Mouse (Mus musculus): ENCODE data around the gene Ano1. TPM values are rescaled to one million over a fixed set of nuclear protein-coding genes. Genes with fewer than 3 reads are reported as not detected.

The Ano1 gene
- polyA plus RNA-seq, 1 experiment from 2014 or later = 7.8 TPM

DNA sequence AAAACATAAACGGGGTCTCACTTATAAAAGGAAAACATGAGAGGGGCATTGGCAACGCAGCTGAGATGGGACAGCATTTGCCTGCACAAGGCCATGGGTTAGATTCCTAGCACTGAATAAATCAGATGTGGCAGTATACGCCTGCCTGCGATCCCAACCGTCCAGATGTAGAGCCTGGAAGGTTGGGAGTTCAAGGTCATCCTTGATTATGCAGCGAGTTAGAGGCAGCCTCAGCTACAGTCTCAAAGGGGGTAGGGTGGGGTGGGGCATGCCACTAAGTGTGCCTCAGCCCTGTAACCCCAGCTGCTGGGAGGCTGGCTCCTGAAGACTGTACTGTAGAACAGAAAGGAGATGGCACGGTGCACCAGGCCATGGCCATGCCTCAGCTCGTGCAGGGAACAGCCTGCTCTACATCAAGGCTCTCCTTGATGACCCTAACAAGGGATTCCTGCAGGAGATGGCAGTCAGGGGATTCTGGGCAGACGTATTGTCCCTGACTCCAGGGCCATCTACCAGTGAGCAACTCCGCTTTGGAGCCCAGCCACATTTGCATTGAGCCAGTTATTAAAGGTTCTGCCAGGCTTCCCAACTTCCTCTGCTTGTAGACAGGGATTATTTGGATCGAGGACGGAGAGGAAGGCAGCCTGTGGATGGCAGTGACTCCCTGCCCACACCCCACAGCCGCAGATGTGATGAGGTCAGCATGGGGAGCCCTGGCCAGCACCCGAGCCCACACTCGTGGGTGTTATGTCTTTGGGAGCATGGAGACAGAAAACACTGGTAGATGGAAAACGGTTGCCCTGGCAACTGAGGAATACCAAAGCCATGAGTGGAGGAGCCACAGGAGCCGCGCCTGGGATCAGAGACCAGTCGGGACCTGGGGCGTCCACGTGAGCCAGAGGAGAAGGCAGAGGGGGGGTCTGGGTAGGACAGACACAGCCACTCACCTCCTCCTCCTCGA is 130.8 kb downstream of the Ano1 start:
- Histone ChIP-seq H3K4me1 (peaks cover 1% of the 10 kb centered on the region; the same call in 1 of the 2 replicates), H3K9ac (replicated peaks) (no peak overlapping the region), H3K27ac (replicated peaks) (no peak overlapping the region), H3K9me3 (no peaks in the 10 kb centered on the region), H3K27me3 (no peaks in the 10 kb centered on the region), H3K4me2 (replicated peaks) (no peak overlapping the region), H3K4me3 (no peak overlapping the region), H3K36me3 (no peaks in the 10 kb centered on the region)
- 66% methylated on average over 22 of the region's 22 CpGs for WGBS
- ATAC-seq (replicated peaks) = no peak

DNA sequence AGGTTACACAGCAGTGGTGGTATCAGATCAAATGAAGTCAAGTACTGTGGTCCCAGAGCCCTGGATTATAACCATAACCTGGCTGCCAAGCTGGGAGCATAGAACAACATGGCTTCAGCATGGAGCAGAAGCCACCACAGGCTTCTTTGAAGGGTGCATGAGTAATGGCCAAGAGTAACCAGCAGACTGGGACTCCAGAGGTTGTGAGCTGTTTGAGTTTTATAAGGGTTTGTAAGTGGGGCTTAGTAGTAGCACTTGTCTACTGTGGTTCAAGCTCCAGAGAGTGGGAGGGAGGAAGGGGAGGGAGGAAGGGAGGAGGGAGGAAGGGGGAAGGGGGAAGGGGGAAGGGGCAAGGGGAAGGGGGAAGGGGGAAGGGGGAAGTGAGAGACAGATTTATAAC is 131.5 kb downstream of the Ano1 start:
- Histone ChIP-seq H3K27me3 (no peaks in the 10 kb centered on the region), H3K36me3 (no peaks in the 10 kb centered on the region), H3K27ac (replicated peaks) (no peak overlapping the region), H3K4me1 (no peaks in the 10 kb centered on the region), H3K9me3 (no peaks in the 10 kb centered on the region), H3K4me3 (no peak overlapping the region), H3K9ac (replicated peaks) (no peak overlapping the region), H3K4me2 (replicated peaks) (no peak overlapping the region)
- no peak for ATAC-seq (replicated peaks)

DNA sequence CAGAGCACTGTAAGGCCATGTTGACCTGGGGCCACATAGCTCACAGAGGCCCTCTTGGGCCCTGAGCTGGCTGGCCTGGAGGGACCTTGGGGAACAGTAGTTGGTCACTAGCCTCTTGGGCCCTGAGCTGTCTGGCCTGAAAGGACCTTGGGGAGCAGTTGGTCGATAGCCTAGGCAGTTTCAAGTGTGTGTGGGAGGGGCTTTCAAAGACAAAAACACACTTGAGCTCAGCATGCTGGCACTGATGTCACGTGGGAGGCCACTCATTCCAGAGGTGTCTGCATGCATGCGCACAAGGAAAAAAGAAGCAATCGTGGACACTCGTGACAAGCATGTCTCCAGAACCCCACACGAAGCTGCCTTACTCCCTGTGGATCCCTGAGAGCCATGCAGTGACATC is 136.4 kb downstream of the Ano1 start:
- Histone ChIP-seq H3K27me3 (no peaks in the 10 kb centered on the region), H3K36me3 (no peaks in the 10 kb centered on the region), H3K4me1 (no peaks in the 10 kb centered on the region), H3K9me3 (no peaks in the 10 kb centered on the region), H3K4me3 (no peak overlapping the region), H3K27ac (replicated peaks) (no peak overlapping the region), H3K9ac (replicated peaks) (no peak overlapping the region), H3K4me2 (replicated peaks) (no peak overlapping the region)
- ATAC-seq (replicated peaks) = no peak
- 70% methylated on average over 6 of the region's 6 CpGs for WGBS

GRCm38 (mm10) chr7:144612829-144613228 is 138.9 kb downstream of the Ano1 start:
- H3K27ac ChIP-seq (replicated peaks) = no peak overlapping the region
- H3K36me3 ChIP-seq = no peaks in the 10 kb centered on the region
- no peak overlapping the region for H3K4me2 ChIP-seq (replicated peaks)
- no peak overlapping the region for H3K4me3 ChIP-seq
- ATAC-seq (replicated peaks) = no peak
- WGBS = 74% methylated on average over 4 of the region's 4 CpGs
- no peaks in the 10 kb centered on the region for H3K9me3 ChIP-seq
- no peaks in the 10 kb centered on the region for H3K4me1 ChIP-seq
- H3K9ac ChIP-seq (replicated peaks) = no peak overlapping the region
- no peaks in the 10 kb centered on the region for H3K27me3 ChIP-seq

GRCm38 (mm10) chr7:144612351-144612750 is 139.4 kb downstream of the Ano1 start:
- ATAC-seq (replicated peaks) = no peak
- WGBS = 77% methylated on average over 4 of the region's 4 CpGs

GRCm38 (mm10) chr7:144611595-144611994 is 140.2 kb downstream of the Ano1 start:
- no peaks in the 10 kb centered on the region for H3K9me3 ChIP-seq
- H3K4me3 ChIP-seq = no peak overlapping the region
- no peak for ATAC-seq (replicated peaks)
- 92% methylated on average over 16 of the region's 16 CpGs for WGBS
- H3K27ac ChIP-seq (replicated peaks) = no peak overlapping the region
- H3K4me1 ChIP-seq = no peaks in the 10 kb centered on the region
- no peaks in the 10 kb centered on the region for H3K27me3 ChIP-seq
- H3K4me2 ChIP-seq (replicated peaks) = no peak overlapping the region
- H3K9ac ChIP-seq (replicated peaks) = no peak overlapping the region
- H3K36me3 ChIP-seq = no peaks in the 10 kb centered on the region

More at GRCm38 (mm10) chr7:144612351-144612750, 139.4 kb downstream of the Ano1 start:
- H3K27me3 ChIP-seq = no peaks in the 10 kb centered on the region
- H3K4me1 ChIP-seq = no peaks in the 10 kb centered on the region
- H3K27ac ChIP-seq (replicated peaks) = no peak overlapping the region
- H3K9ac ChIP-seq (replicated peaks) = no peak overlapping the region
- H3K36me3 ChIP-seq = no peaks in the 10 kb centered on the region
- H3K4me3 ChIP-seq = no peak overlapping the region
- H3K9me3 ChIP-seq = no peaks in the 10 kb centered on the region
- H3K4me2 ChIP-seq (replicated peaks) = no peak overlapping the region

DNA sequence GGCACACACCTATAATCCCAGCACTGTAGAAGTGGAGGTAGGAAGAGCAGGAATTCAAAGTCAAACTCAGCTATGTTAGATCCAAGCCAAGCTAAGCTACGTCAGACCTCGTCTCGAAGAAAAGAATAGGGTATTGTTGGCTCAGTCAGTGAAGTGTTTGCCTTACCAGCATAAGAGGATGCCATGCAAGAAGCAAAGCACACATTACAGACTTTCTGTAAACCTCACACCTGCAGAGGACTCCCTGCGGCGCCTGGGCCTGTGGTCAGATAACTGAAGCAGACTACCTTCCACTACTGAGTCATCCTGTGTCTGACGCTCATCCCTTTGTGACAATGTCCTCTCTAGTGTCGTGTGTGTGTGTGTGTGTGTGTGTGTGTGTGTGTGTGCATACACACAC is 142.2 kb downstream of the Ano1 start:
- WGBS = 84% methylated on average over 7 of the region's 7 CpGs
- H3K4me1 ChIP-seq = no peaks in the 10 kb centered on the region
- no peak overlapping the region for H3K27ac ChIP-seq (replicated peaks)
- no peaks in the 10 kb centered on the region for H3K36me3 ChIP-seq
- H3K27me3 ChIP-seq = no peaks in the 10 kb centered on the region
- H3K4me2 ChIP-seq (replicated peaks) = no peak overlapping the region
- H3K9ac ChIP-seq (replicated peaks) = no peak overlapping the region
- H3K4me3 ChIP-seq = no peak overlapping the region
- ATAC-seq (replicated peaks) = no peak
- H3K9me3 ChIP-seq = no peaks in the 10 kb centered on the region

GRCm38 (mm10) chr7:144607862-144608261 is 143.9 kb downstream of the Ano1 start:
- Histone ChIP-seq H3K4me1 (no peaks in the 10 kb centered on the region), H3K4me3 (no peak overlapping the region), H3K27me3 (no peaks in the 10 kb centered on the region), H3K9ac (replicated peaks) (no peak overlapping the region), H3K36me3 (no peaks in the 10 kb centered on the region), H3K4me2 (replicated peaks) (no peak overlapping the region), H3K27ac (replicated peaks) (no peak overlapping the region), H3K9me3 (no peaks in the 10 kb centered on the region)
- WGBS = 95% methylated on average over 15 of the region's 15 CpGs
- no peak for ATAC-seq (replicated peaks)

GRCm38 (mm10) chr7:144604735-144605134 is 147.0 kb downstream of the Ano1 start:
- no peaks in the 10 kb centered on the region for H3K36me3 ChIP-seq
- H3K27ac ChIP-seq (replicated peaks) = no peak overlapping the region
- 80% methylated on average over 4 of the region's 4 CpGs for WGBS
- no peaks in the 10 kb centered on the region for H3K27me3 ChIP-seq
- H3K4me2 ChIP-seq (replicated peaks) = no peak overlapping the region
- H3K4me3 ChIP-seq = no peak overlapping the region
- H3K9ac ChIP-seq (replicated peaks) = no peak overlapping the region
- H3K4me1 ChIP-seq = no peaks in the 10 kb centered on the region
- ATAC-seq (replicated peaks) = no peak
- H3K9me3 ChIP-seq = no peaks in the 10 kb centered on the region

DNA sequence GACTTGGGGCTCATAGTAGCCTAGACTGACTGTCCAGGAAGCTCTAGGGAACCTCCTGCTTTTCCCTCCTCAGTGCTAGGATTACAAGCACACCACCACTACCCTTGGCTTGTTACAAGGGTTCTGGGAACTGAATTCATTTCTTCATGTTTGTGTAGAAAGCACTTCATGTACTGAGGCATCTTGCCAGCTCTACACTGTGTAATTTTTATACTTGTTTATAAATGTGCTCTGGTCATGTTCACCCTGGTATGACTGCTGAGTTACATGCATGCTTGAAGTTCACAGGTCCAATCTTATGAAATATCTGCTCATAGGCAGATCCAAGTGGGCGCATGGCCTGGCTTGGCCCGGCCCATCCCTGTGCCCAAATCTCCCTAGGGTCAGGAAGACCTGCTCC is 147.5 kb downstream of the Ano1 start:
- H3K27me3 ChIP-seq = no peaks in the 10 kb centered on the region

GRCm38 (mm10) chr7:144600333-144600900 is 151.4 kb downstream of the Ano1 start:
- ATAC-seq (replicated peaks) = no peak
- WGBS = 22% methylated on average over 6 of the region's 6 CpGs
- no peaks in the 10 kb centered on the region for H3K4me1 ChIP-seq

More for the DNA sequence above, 147.5 kb downstream of the Ano1 start:
- no peak overlapping the region for H3K4me3 ChIP-seq
- no peak overlapping the region for H3K9ac ChIP-seq (replicated peaks)
- H3K4me2 ChIP-seq (replicated peaks) = no peak overlapping the region
- no peak overlapping the region for H3K27ac ChIP-seq (replicated peaks)
- ATAC-seq (replicated peaks) = no peak
- no peaks in the 10 kb centered on the region for H3K36me3 ChIP-seq
- no peaks in the 10 kb centered on the region for H3K9me3 ChIP-seq
- no peaks in the 10 kb centered on the region for H3K4me1 ChIP-seq
- WGBS = 95% methylated on average over 2 of the region's 2 CpGs

DNA sequence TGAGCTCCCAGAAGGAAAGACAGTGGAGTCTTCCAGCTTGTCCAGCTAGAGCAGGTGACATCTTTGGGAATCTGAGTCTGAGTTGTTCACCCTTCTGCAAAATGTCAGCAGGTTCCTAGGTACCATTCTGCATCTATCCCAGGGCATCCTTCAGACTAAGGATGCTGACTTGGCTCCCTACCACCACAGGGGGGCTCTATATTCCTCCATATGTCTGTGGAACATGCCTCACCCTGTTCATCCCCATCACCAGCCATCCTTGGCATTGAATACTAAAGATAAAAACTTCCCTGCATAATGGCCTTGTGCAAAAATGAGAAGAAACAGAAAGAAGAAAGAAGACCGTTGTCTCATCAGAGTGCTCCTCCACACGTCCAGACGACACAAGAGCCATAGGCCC is 162.3 kb downstream of the Ano1 start:
- no peak overlapping the region for H3K9ac ChIP-seq (replicated peaks)
- H3K27me3 ChIP-seq = no peaks in the 10 kb centered on the region
- no peaks in the 10 kb centered on the region for H3K9me3 ChIP-seq
- H3K36me3 ChIP-seq = no peaks in the 10 kb centered on the region
- H3K4me2 ChIP-seq (replicated peaks) = no peak overlapping the region
- H3K4me1 ChIP-seq = no peaks in the 10 kb centered on the region
- 69% methylated on average over 3 of the region's 3 CpGs for WGBS
- no peak overlapping the region for H3K27ac ChIP-seq (replicated peaks)
- no peak for ATAC-seq (replicated peaks)
- no peak overlapping the region for H3K4me3 ChIP-seq

More at GRCm38 (mm10) chr7:144600333-144600900, 151.4 kb downstream of the Ano1 start:
- no peak overlapping the region for H3K4me3 ChIP-seq
- H3K36me3 ChIP-seq = no peaks in the 10 kb centered on the region
- no peaks in the 10 kb centered on the region for H3K27me3 ChIP-seq
- H3K9ac ChIP-seq (replicated peaks) = no peak overlapping the region
- H3K27ac ChIP-seq (replicated peaks) = no peak overlapping the region
- no peak overlapping the region for H3K4me2 ChIP-seq (replicated peaks)
- no peaks in the 10 kb centered on the region for H3K9me3 ChIP-seq

Measured in forebrain, embryonic 15.5 days (tissue).